Mouse (Mus musculus): ENCODE data around the gene Arhgap21.

- no peak for TF ChIP-seq CTCF (IDR thresholded peaks at IDR 0.05; ENCODE audit: low read depth, low read length)
- no peak for TF ChIP-seq GATA2 (IDR thresholded peaks at IDR 0.05; ENCODE audit: borderline replicate concordance, low read depth, low read length)
These were observed 47.7 kb downstream of the Arhgap21 start for GRCm38 (mm10) chr2:20921021-20921420.

Measured in G1E (cell line).